Mouse (Mus musculus) 416B (cell line): ENCODE measurements around the gene Ubox5.
"Not testable (repeated sequence)": the region's sequence is repeated elsewhere in the genome, so short reads cannot be mapped to it uniquely, and the experiment has no call there.

ENCODE experiments used
- DNase-seq: peaks from one replicate; pipeline ENCODE4 v3.0.0; 2011; ENCODE audit warnings: low read depth

The Ubox5 gene

GRCm38 (mm10) chr2:130629839-130630203, at the start of gene Ubox5, which contains the start of gene Fastkd5:
Gene Ubox5 (minus strand): TSS chr2:130630038.
Gene Fastkd5 (minus strand): TSS chr2:130630027.
- DNase-seq = peak; percentile 94

GRCm38 (mm10) chr2:130679154-130679553, 49.3 kb upstream of the Ubox5 start:
- no peak for DNase-seq

GRCm38 (mm10) chr2:130677211-130677610, 47.4 kb upstream of the Ubox5 start:
- no peak for DNase-seq

- peak; percentile 90 for DNase-seq
Measured at GRCm38 (mm10) chr2:130667559-130667958, 37.7 kb upstream of the Ubox5 start, which contains the start of gene Itpa. Gene Itpa (plus strand): TSS chr2:130667610.

- DNase-seq = peak; percentile 99
Measured at GRCm38 (mm10) chr2:130664102-130664701, 34.4 kb upstream of the Ubox5 start, which contains the start of gene Ddrgk1. Gene Ddrgk1 (minus strand): TSS chr2:130664659.

- no peak for DNase-seq
Measured at GRCm38 (mm10) chr2:130663342-130663741, 33.5 kb upstream of the Ubox5 start.

- no peak for DNase-seq
Measured at GRCm38 (mm10) chr2:130658530-130658929, 28.7 kb upstream of the Ubox5 start.

GRCm38 (mm10) chr2:130657541-130657940, 27.7 kb upstream of the Ubox5 start:
- no peak for DNase-seq

GRCm38 (mm10) chr2:130656536-130656935, 26.7 kb upstream of the Ubox5 start:
- DNase-seq = no peak

GRCm38 (mm10) chr2:130655660-130656339, 26.0 kb upstream of the Ubox5 start:
- DNase-seq = no peak

- no peak for DNase-seq
Measured at GRCm38 (mm10) chr2:130653760-130654159, 23.9 kb upstream of the Ubox5 start.

- DNase-seq = no peak
Measured at GRCm38 (mm10) chr2:130653303-130653702, 23.5 kb upstream of the Ubox5 start.

GRCm38 (mm10) chr2:130649028-130649427, 19.2 kb upstream of the Ubox5 start:
- DNase-seq = not testable (repeated sequence)

GRCm38 (mm10) chr2:130645198-130645597, 15.4 kb upstream of the Ubox5 start:
- DNase-seq = no peak

GRCm38 (mm10) chr2:130642684-130643369, 13.0 kb upstream of the Ubox5 start, which contains the start of gene Lzts3:
Gene Lzts3 (minus strand): TSS chr2:130642803.
- DNase-seq = peak; percentile 69

- no peak for DNase-seq
Measured at GRCm38 (mm10) chr2:130642197-130642660, 12.4 kb upstream of the Ubox5 start.

GRCm38 (mm10) chr2:130641351-130642025, 11.7 kb upstream of the Ubox5 start:
- no peak for DNase-seq

GRCm38 (mm10) chr2:130639276-130639675, 9.4 kb upstream of the Ubox5 start:
- no peak for DNase-seq

- no peak for DNase-seq
Measured at GRCm38 (mm10) chr2:130638101-130638611, 8.3 kb upstream of the Ubox5 start.

- DNase-seq = no peak
Measured at GRCm38 (mm10) chr2:130635847-130636246, 6.0 kb upstream of the Ubox5 start.

- DNase-seq = no peak
Measured at GRCm38 (mm10) chr2:130634739-130635411, 5.0 kb upstream of the Ubox5 start.
